In the genomic region with DNA sequence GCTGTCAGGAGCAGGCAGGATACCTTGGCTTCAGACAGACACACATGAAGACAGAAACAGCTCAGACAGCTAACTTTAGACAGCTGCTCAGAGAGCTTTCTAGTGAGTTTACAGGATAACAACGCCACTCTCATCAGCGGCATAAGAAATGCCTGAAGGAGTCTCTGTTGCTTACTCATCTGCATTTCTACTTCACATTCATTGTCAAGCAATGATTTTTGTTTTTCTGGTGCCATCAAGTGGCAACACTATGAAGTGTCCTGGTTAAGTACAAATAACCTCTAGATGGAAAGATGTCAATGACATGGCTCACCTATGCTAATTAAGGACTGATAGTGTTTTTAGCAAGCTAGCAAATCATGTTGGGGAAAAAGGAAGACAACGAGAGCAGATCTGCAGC, we compare ENCODE assay signal across 11 mouse cellular contexts. TPM values are rescaled to one million over a fixed set of nuclear protein-coding genes. Genes with fewer than 3 reads are reported as not detected.
DNase-seq lines count a peak whose midpoint lies in the region; ATAC-seq and TF ChIP-seq lines count a peak whose summit lies in the region.
"Had no signal": no experiment of that assay in that cellular context is flagged by ENCODE, and none has a peak within 500 bp of the region (broad histone marks: within the 10 kb centered on the region; RNA-seq: fewer than 3 reads in every experiment).

No protein-coding gene starts in this region.

- DNase-seq in hindbrain, embryonic 10.5 days (ENCODE audit: low spot score), result no peak
- DNase-seq in liver, postnatal 0 days, result no peak
- DNase-seq in liver, embryonic 11.5 days (ENCODE audit: low spot score), result no peak
- peak; percentile 16 for DNase-seq in MN1 (ENCODE audit: low spot score)
- DNase-seq in thymus, postnatal 25 days, result no peak
- DNase-seq: liver, embryonic 13.5 days; right cerebral cortex, postnatal 25 days had no signal

- ATAC-seq in hindbrain, embryonic 15.5 days (ENCODE audit: low FRiP score, low read depth), result 0 out of 2 replicates have a peak, but pooled peaks have one; percentile 27
- no peak for ATAC-seq in liver, postnatal 0 days
- ATAC-seq in liver, embryonic 11.5 days (replicated peaks; ENCODE audit: low FRiP score), result no peak
- ATAC-seq in heart, embryonic 11.5 days (replicated peaks; ENCODE audit: insufficient number of reproducible peaks, low FRiP score, low TSS enrichment), result no peak
- ATAC-seq: forebrain, embryonic 15.5 days had no signal

- H3K27ac ChIP-seq in hindbrain, embryonic 15.5 days (replicated peaks), result no peak overlapping the region
- no peak overlapping the region for H3K27ac ChIP-seq in hindbrain, embryonic 10.5 days
- no peak overlapping the region for H3K27ac ChIP-seq in liver, postnatal 0 days (ENCODE audit: low read depth)
- H3K27ac ChIP-seq in liver, embryonic 11.5 days (ENCODE audit: low read depth, low read length), result no peak overlapping the region
- no peak overlapping the region for H3K27ac ChIP-seq in cortical plate, adult 2 months (ENCODE audit: insufficient read depth, low read length)
- H3K27ac ChIP-seq in heart, embryonic 11.5 days (ENCODE audit: low read depth, low read length), result no peak overlapping the region
- H3K27ac ChIP-seq: forebrain, embryonic 15.5 days; liver, embryonic 13.5 days had no signal

- H3K27me3 ChIP-seq in hindbrain, embryonic 15.5 days, result no peaks in the 10 kb centered on the region
- H3K27me3 ChIP-seq in hindbrain, embryonic 10.5 days (ENCODE audit: insufficient read depth, poor library complexity, severe bottlenecking), result no peaks in the 10 kb centered on the region
- no peaks in the 10 kb centered on the region for H3K27me3 ChIP-seq in liver, postnatal 0 days (ENCODE audit: insufficient read depth, low read length)
- H3K27me3 ChIP-seq in liver, embryonic 11.5 days (replicated peaks; ENCODE audit: control insufficient read depth, insufficient read depth, low read length), result no peaks in the 10 kb centered on the region
- H3K27me3 ChIP-seq in heart, embryonic 11.5 days (ENCODE audit: control insufficient read depth, insufficient read depth, low read length), result no peaks in the 10 kb centered on the region
- H3K27me3 ChIP-seq: forebrain, embryonic 15.5 days; liver, embryonic 13.5 days had no signal

- no peak overlapping the region for H3K9ac ChIP-seq in hindbrain, embryonic 15.5 days
- no peak overlapping the region for H3K9ac ChIP-seq in liver, postnatal 0 days (replicated peaks)
- H3K9ac ChIP-seq in liver, embryonic 11.5 days (ENCODE audit: low read depth, low read length), result no peak overlapping the region
- H3K9ac ChIP-seq in heart, embryonic 11.5 days (ENCODE audit: low read depth, low read length), result no peak overlapping the region
- H3K9ac ChIP-seq: forebrain, embryonic 15.5 days; liver, embryonic 13.5 days had no signal

- no peaks in the 10 kb centered on the region for H3K4me1 ChIP-seq in hindbrain, embryonic 15.5 days (replicated peaks)
- no peaks in the 10 kb centered on the region for H3K4me1 ChIP-seq in hindbrain, embryonic 10.5 days (replicated peaks)
- 0 out of 2 replicates have a peak, but pooled peaks cover 3% of the 10 kb centered on the region for H3K4me1 ChIP-seq in liver, postnatal 0 days (ENCODE audit: insufficient read depth)
- H3K4me1 ChIP-seq in liver, embryonic 11.5 days (replicated peaks; ENCODE audit: control insufficient read depth, insufficient read depth, low read length), result no peaks in the 10 kb centered on the region
- H3K4me1 ChIP-seq in cortical plate, adult 2 months (ENCODE audit: control insufficient read depth, insufficient read depth, low read length), result no peaks in the 10 kb centered on the region
- H3K4me1 ChIP-seq in heart, embryonic 11.5 days (ENCODE audit: control insufficient read depth, insufficient read depth, low read length), result no peaks in the 10 kb centered on the region
- H3K4me1 ChIP-seq: forebrain, embryonic 15.5 days had no signal

- TF ChIP-seq EP300 in liver, postnatal 0 days (IDR thresholded peaks at IDR 0.05; ENCODE audit: low read depth), result no peak

- no peak overlapping the region for H3K4me3 ChIP-seq in hindbrain, embryonic 15.5 days
- no peak overlapping the region for H3K4me3 ChIP-seq in hindbrain, embryonic 10.5 days
- no peak overlapping the region for H3K4me3 ChIP-seq in liver, postnatal 0 days (ENCODE audit: low read depth, low read length)
- H3K4me3 ChIP-seq in liver, embryonic 11.5 days (ENCODE audit: low read depth, low read length), result no peak overlapping the region
- H3K4me3 ChIP-seq in cortical plate, adult 2 months (ENCODE audit: insufficient read depth, low read length), result no peak overlapping the region
- H3K4me3 ChIP-seq in heart, embryonic 11.5 days (ENCODE audit: low read depth, low read length), result no peak overlapping the region
- H3K4me3 ChIP-seq: forebrain, embryonic 15.5 days; liver, embryonic 13.5 days had no signal

- H3K9me3 ChIP-seq in hindbrain, embryonic 15.5 days, result no peaks in the 10 kb centered on the region
- no peaks in the 10 kb centered on the region for H3K9me3 ChIP-seq in hindbrain, embryonic 10.5 days
- no peaks in the 10 kb centered on the region for H3K9me3 ChIP-seq in liver, postnatal 0 days (ENCODE audit: low read length)
- no peaks in the 10 kb centered on the region for H3K9me3 ChIP-seq in liver, embryonic 11.5 days (ENCODE audit: control insufficient read depth, low read length)
- H3K9me3 ChIP-seq in heart, embryonic 11.5 days (replicated peaks; ENCODE audit: control insufficient read depth, low read length), result no peaks in the 10 kb centered on the region
- H3K9me3 ChIP-seq: forebrain, embryonic 15.5 days; liver, embryonic 13.5 days had no signal

- H3K36me3 ChIP-seq in hindbrain, embryonic 15.5 days, result peaks cover 12% of the 10 kb centered on the region
- peaks cover 54% of the 10 kb centered on the region for H3K36me3 ChIP-seq in hindbrain, embryonic 10.5 days
- peaks cover 14% of the 10 kb centered on the region for H3K36me3 ChIP-seq in liver, postnatal 0 days (replicated peaks; ENCODE audit: insufficient read depth, low read length)
- 0 out of 2 replicates have a peak, but pooled peaks cover 6% of the 10 kb centered on the region for H3K36me3 ChIP-seq in liver, embryonic 11.5 days (ENCODE audit: control insufficient read depth, insufficient read depth, low read length)
- 0 out of 2 replicates have a peak, but pooled peaks cover 2% of the 10 kb centered on the region for H3K36me3 ChIP-seq in heart, embryonic 11.5 days (ENCODE audit: control insufficient read depth, insufficient read depth, low read length)

- TF ChIP-seq POLR2A in cortical plate, adult 2 months (IDR thresholded peaks at IDR 0.05; ENCODE audit: extremely low read depth, insufficient read depth, low read length), result no peak

- TF ChIP-seq CTCF in liver, postnatal 0 days (IDR thresholded peaks at IDR 0.05; ENCODE audit: low read depth), result peak; percentile 42
- TF ChIP-seq CTCF in cortical plate, adult 2 months (IDR thresholded peaks at IDR 0.05; ENCODE audit: extremely low read depth, insufficient read depth, low read length), result 0 out of 2 replicates have a peak, but pooled peaks have one; percentile 0

- no peak overlapping the region for H3K4me2 ChIP-seq in hindbrain, embryonic 15.5 days
- no peak overlapping the region for H3K4me2 ChIP-seq in liver, postnatal 0 days (ENCODE audit: low read depth, low read length)
- H3K4me2 ChIP-seq in liver, embryonic 11.5 days, result no peak overlapping the region
- no peak overlapping the region for H3K4me2 ChIP-seq in heart, embryonic 11.5 days
- H3K4me2 ChIP-seq: forebrain, embryonic 15.5 days; liver, embryonic 13.5 days had no signal

- 58% methylated on average over 3 of the region's 3 CpGs for WGBS in hindbrain, embryonic 15.5 days
- 91% methylated on average over 3 of the region's 3 CpGs for WGBS in hindbrain, embryonic 10.5 days
- WGBS in liver, postnatal 0 days (ENCODE audit: insufficient replicate concordance), result 67% methylated on average over 3 of the region's 3 CpGs
- WGBS in liver, embryonic 11.5 days, result 91% methylated on average over 3 of the region's 3 CpGs
- 70% methylated on average over 3 of the region's 3 CpGs for WGBS in heart, embryonic 11.5 days (ENCODE audit: insufficient replicate concordance)

RNA-seq across cellular contexts. Expression of gene Rps6kc1, which starts 42.8 kb away (rescaled TPM):
- 27.4 and 30.4 TPM in 2 replicates for polyA plus RNA-seq in hindbrain, embryonic 15.5 days (2015; fragmentation: Nextera tagmentation; extraction: Ambion mirVana)
- polyA plus RNA-seq in hindbrain, embryonic 10.5 days (2016; fragmentation: Nextera tagmentation; extraction: Ambion mirVana), result 17.4 and 18.7 TPM in 2 replicates
- 2.9 and 3.9 TPM in 2 replicates for polyA plus RNA-seq in liver, postnatal 0 days (2015; fragmentation: Nextera tagmentation; extraction: Ambion mirVana)
- 10.0 and 11.1 TPM in 2 replicates for polyA plus RNA-seq in liver, embryonic 11.5 days (2014; fragmentation: Nextera tagmentation; extraction: Ambion mirVana)
- 26.1 and 30.7 TPM in 2 replicates for polyA plus RNA-seq in cortical plate, adult 2 months (2012; rRNA removed)
- 8.9 and 11.3 TPM in 2 replicates for polyA plus RNA-seq in heart, embryonic 11.5 days (2014; fragmentation: Nextera tagmentation; extraction: Ambion mirVana)

RNA-seq across cellular contexts. Expression of gene Angel2, which starts 56.1 kb away (rescaled TPM):
- 43.9 and 48.6 TPM in 2 replicates for polyA plus RNA-seq in hindbrain, embryonic 15.5 days (2015; fragmentation: Nextera tagmentation; extraction: Ambion mirVana)
- polyA plus RNA-seq in hindbrain, embryonic 10.5 days (2016; fragmentation: Nextera tagmentation; extraction: Ambion mirVana), result 52.9 and 53.5 TPM in 2 replicates
- 13.3 and 15.8 TPM in 2 replicates for polyA plus RNA-seq in liver, postnatal 0 days (2015; fragmentation: Nextera tagmentation; extraction: Ambion mirVana)
- 32.1 and 34.1 TPM in 2 replicates for polyA plus RNA-seq in liver, embryonic 11.5 days (2014; fragmentation: Nextera tagmentation; extraction: Ambion mirVana)
- 57.3 and 61.5 TPM in 2 replicates for polyA plus RNA-seq in cortical plate, adult 2 months (2012; rRNA removed)
- polyA plus RNA-seq in heart, embryonic 11.5 days (2014; fragmentation: Nextera tagmentation; extraction: Ambion mirVana), result 32.3 and 34.6 TPM in 2 replicates
